Mouse (Mus musculus) hindlimb bud, embryonic 11.5 days (tissue): ENCODE data around the gene Nelfcd.

Experiments
- DNase-seq: peaks from one replicate; pipeline ENCODE4 v3.0.0-alpha.2; 2012; ENCODE audit warnings: low read depth, low spot score; ENCODE audit errors: extremely low spot score

Nelfcd gene

DNA sequence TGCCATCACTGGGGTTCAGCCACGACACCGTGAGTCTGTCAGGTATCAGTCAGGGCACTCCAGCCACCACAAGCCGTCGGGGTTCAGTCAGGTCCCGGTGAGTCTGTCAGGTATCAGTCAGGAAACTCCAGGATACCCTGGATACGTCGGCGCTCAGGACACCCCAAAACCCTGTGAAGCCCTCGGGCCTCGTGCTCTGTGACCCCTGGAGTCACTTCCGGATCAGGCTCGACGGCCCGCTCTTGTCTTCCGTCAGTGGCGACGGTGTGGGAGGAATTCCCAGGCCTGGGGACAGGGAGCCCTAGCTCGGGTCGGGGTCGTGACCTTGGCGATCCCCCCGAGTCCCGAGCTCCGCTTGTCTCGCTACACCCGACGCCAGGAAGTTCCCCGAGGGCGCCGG, 56.8 kb downstream of the Nelfcd start:
- DNase-seq: no peak

DNA sequence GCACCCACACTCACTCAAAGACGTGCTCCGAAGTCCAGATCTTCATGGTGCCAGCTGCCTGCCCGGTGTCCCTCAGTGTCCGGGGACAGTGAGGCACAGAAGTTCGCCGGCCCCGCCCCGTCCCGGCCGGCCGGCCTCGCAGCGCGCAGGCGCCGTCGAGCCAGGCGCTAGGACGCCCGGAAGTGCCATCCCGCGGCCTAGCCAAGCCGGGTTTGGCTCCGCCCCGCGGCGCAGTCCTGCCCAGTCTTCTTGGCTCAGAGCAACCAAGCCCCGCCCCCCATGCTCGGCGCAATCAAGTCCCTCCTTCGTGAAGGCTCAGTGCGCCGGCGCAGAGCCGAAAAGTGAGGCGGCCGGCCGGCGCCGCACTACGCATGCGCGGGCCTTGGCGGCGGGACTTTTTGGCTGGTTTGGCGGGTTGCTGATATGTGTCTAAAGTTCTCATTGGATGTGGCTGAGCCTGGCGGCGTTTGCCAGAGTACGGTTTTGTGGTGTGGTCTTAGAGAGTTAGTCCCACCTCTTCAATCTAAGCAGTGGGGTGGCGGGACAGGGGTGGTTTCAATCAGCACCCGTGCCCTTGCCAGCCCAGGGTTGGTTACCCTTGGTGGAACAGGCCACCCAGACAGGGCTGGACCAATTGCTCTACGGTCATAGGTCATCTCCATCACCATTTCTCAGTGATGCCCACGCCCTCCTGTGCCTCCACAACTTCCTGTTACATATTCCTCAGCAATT, 57.4 kb downstream of the Nelfcd start, which contains the start of gene Prelid3b:
Gene Prelid3b (minus strand): TSS at position 264 of the 732 bp plus-strand sequence.
- DNase-seq: peak; percentile 88

DNA sequence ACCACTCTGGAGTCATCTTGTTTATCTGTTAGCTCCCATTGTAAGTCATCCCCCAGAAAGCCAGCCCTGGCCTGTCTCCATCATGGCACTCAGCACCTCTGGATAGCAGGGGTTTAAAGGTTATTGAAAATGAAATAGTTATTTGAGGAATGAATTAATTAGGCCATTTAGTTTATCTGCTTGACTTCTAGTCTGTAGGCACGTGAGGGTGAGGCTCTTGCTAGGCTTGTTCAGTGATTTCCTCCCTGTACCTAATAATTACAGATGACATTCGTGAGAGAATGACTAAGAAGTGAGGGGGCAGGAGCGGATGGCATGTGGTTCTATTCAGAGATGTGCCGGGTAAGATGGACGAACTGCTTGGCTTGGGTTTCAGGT, 57.9 kb downstream of the Nelfcd start:
- DNase-seq: no peak
